Mouse (Mus musculus): ENCODE measurements around the gene Pim2.
A peak's percentile ranks its signal among the peaks of the same experiment; 100 is the strongest.

The Pim2 gene

GRCm38 (mm10) chrX:7878007-7878419 is at the start of gene Pim2:
Gene Pim2 (plus strand): TSS chrX:7878262.
- DNase-seq (ENCODE audit: low read depth) = peak; percentile 73

GRCm38 (mm10) chrX:7837146-7837545 is 40.9 kb upstream of the Pim2 start:
- peak; percentile 29 for DNase-seq (ENCODE audit: low read depth)

- no peak for DNase-seq (ENCODE audit: low read depth)
Measured at GRCm38 (mm10) chrX:7840842-7841162, 37.3 kb upstream of the Pim2 start.

- DNase-seq (ENCODE audit: low read depth) = peak; percentile 86
Measured at GRCm38 (mm10) chrX:7841163-7842162, 36.6 kb upstream of the Pim2 start, which contains the start of gene Otud5. Gene Otud5 (plus strand): TSS chrX:7841364.

GRCm38 (mm10) chrX:7842318-7842717 is 35.7 kb upstream of the Pim2 start:
- no peak for DNase-seq (ENCODE audit: low read depth)

GRCm38 (mm10) chrX:7847845-7848244 is 30.2 kb upstream of the Pim2 start:
- no peak for DNase-seq (ENCODE audit: low read depth)

GRCm38 (mm10) chrX:7854578-7854977 is 23.5 kb upstream of the Pim2 start:
- no peak for DNase-seq (ENCODE audit: low read depth)

- no peak for DNase-seq (ENCODE audit: low read depth)
Measured at GRCm38 (mm10) chrX:7859191-7859753, 18.8 kb upstream of the Pim2 start.

GRCm38 (mm10) chrX:7863181-7863580 is 14.9 kb upstream of the Pim2 start:
- no peak for DNase-seq (ENCODE audit: low read depth)

- DNase-seq (ENCODE audit: low read depth) = no peak
Measured at GRCm38 (mm10) chrX:7864551-7864950, 13.5 kb upstream of the Pim2 start.

- DNase-seq (ENCODE audit: low read depth) = no peak
Measured at GRCm38 (mm10) chrX:7865343-7865742, 12.7 kb upstream of the Pim2 start.

- DNase-seq (ENCODE audit: low read depth) = no peak
Measured at GRCm38 (mm10) chrX:7865786-7866185, 12.3 kb upstream of the Pim2 start.

- no peak for DNase-seq (ENCODE audit: low read depth)
Measured at GRCm38 (mm10) chrX:7867141-7867540, 10.9 kb upstream of the Pim2 start.

GRCm38 (mm10) chrX:7868506-7868905 is 9.6 kb upstream of the Pim2 start:
- DNase-seq (ENCODE audit: low read depth) = no peak

GRCm38 (mm10) chrX:7869826-7870225 is 8.2 kb upstream of the Pim2 start:
- no peak for DNase-seq (ENCODE audit: low read depth)

GRCm38 (mm10) chrX:7878495-7878894 is 433 bp downstream of the Pim2 start:
- DNase-seq (ENCODE audit: low read depth) = no peak

GRCm38 (mm10) chrX:7879819-7880218 is 1.8 kb downstream of the Pim2 start:
- no peak for DNase-seq (ENCODE audit: low read depth)

- peak; percentile 75 for DNase-seq (ENCODE audit: low read depth)
Measured at GRCm38 (mm10) chrX:7883841-7884567, 5.9 kb downstream of the Pim2 start, which contains the start of gene Slc35a2. Gene Slc35a2 (plus strand): TSS chrX:7884028.

GRCm38 (mm10) chrX:7898211-7898610 is 20.1 kb downstream of the Pim2 start:
- no peak for DNase-seq (ENCODE audit: low read depth)

GRCm38 (mm10) chrX:7898880-7899874 is 21.1 kb downstream of the Pim2 start, which contains the start of the genes Pqbp1 and Timm17b:
Gene Pqbp1 (minus strand): TSS chrX:7899269.
Gene Timm17b (plus strand): TSS chrX:7899357.
- peak; percentile 80 for DNase-seq (ENCODE audit: low read depth)

- DNase-seq (ENCODE audit: low read depth) = no peak
Measured at GRCm38 (mm10) chrX:7904441-7904840, 26.4 kb downstream of the Pim2 start.
